Mouse (Mus musculus) brain, adult 2 months (tissue): ENCODE results near the gene Defb48.
A peak's percentile ranks its signal among the peaks of the same experiment; 100 is the strongest.

Experiments used
- DNase-seq: peaks from one replicate; pipeline ENCODE4 v3.0.0; 2011; ENCODE audit warnings: low read depth, low spot score

The Defb48 gene

DNA sequence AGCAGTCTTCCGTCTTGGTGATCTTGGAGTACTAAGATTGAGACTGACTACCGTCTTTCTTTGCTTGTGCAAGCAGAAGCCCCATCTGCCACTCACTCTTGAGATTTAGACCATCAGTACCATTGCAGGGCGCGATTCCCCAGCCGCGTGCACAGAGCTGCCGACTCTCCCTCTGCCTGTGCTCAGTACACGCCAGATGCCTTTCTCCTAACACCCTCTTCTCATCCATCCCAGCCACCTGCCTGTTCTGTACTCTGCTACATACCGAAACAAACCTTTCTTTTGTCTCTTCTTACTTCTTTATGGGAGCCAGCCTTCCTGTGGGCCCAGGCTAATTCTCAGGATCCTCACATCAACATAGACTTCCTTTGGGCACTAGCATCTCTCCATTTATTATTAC is 48.9 kb downstream of the Defb48 start:
- peak; percentile 46 for DNase-seq

DNA sequence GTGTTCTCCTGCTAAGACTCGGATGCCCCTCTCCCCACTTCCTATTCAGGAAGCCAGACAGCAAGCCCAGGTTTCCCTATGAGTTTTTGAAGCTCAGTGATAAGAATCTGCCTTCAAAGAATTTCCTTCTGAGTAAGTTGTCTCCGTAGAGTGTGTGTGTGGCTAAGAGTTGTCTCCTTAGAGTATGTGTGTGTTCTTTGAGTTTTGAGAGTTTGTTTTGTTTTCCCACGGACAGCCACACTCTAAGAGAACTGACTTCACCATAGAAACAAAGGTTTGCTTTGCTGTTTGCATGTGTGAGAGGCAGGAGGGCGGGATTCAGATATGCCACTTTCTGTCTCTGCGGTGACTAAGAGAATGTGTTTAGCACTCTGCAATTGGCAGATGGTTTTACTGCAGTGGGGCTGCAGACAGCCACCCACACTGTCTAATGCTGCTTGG is 56.2 kb downstream of the Defb48 start:
- peak; percentile 82 for DNase-seq
